Mouse (Mus musculus) subcutaneous adipose tissue, adult 2 months (tissue): Measurements from ENCODE around the gene Ccdc88a. TPM values are rescaled to one million over a fixed set of nuclear protein-coding genes. Genes with fewer than 3 reads are reported as not detected.

Experiments used
- polyA plus RNA-seq: library from polyadenylated mRNA; depleted of rRNA; stranded (reverse); fragments of >200 nt; gene quantifications from 2 replicates; pipeline ENCODE4 v1.2.3, GENCODE M21; 2012; ENCODE audit warnings: low replicate concordance; rRNA removed

Ccdc88a gene
- 1.4 and 4.3 TPM in 2 replicates for polyA plus RNA-seq

GRCm38 (mm10) chr11:29373396-29374273, at the start of gene Ccdc88a:
Gene Ccdc88a (plus strand): TSS chr11:29373658.

GRCm38 (mm10) chr11:29514682-29515412, 141.4 kb downstream of the Ccdc88a start, which contains the start of gene Prorsd1:
Gene Prorsd1 (minus strand): TSS chr11:29515033.

GRCm38 (mm10) chr11:29525988-29526794, 152.7 kb downstream of the Ccdc88a start, which contains the start of gene Mtif2:
Gene Mtif2 (plus strand): TSS chr11:29526408.

GRCm38 (mm10) chr11:29547752-29548503, 174.5 kb downstream of the Ccdc88a start, which contains the start of the genes Clhc1 and Rps27a:
Gene Clhc1 (plus strand): TSS chr11:29547950.
Gene Rps27a (minus strand): TSS chr11:29548109.

Other genes starting within 250 kb of the Ccdc88a start
- gene Pnpt1, start 242.9 kb upstream of the Ccdc88a start, polyA plus RNA-seq: 8.9 and 12.0 TPM in 2 replicates
- 6.7 and 11.9 TPM in 2 replicates for gene Ppp4r3b, start 200.8 kb upstream of the Ccdc88a start, polyA plus RNA-seq
- 4.9 and 8.9 TPM in 2 replicates for gene Cfap36, start 126.2 kb upstream of the Ccdc88a start, polyA plus RNA-seq
- 4.4 and 7.4 TPM in 2 replicates for gene Prorsd1, start 141.4 kb downstream of the Ccdc88a start, polyA plus RNA-seq
- gene Mtif2, start 152.8 kb downstream of the Ccdc88a start, polyA plus RNA-seq: 13.0 and 14.2 TPM in 2 replicates
- 0.07 TPM in 1 of 2 replicates, not detected in the other for gene Clhc1, start 174.3 kb downstream of the Ccdc88a start, polyA plus RNA-seq
- gene Rps27a, start 174.5 kb downstream of the Ccdc88a start, polyA plus RNA-seq: 93.2 and 229 TPM in 2 replicates